Mouse (Mus musculus): Measurements from ENCODE around the gene Dhrs1. TPM values are rescaled to one million over a fixed set of nuclear protein-coding genes. Genes with fewer than 3 reads are reported as not detected.

Gene Dhrs1
- polyA plus RNA-seq, 1 experiment: 63.7 TPM

GRCm38 (mm10) chr14:55721076-55721475, 24.4 kb downstream of the Dhrs1 start:
- Histone ChIP-seq H3K4me3 (ENCODE audit: insufficient read depth, poor library complexity, severe bottlenecking) (peak overlapping the region; percentile 43), H3K79me2 (ENCODE audit: control insufficient read depth, insufficient read depth) (no peaks in the 10 kb centered on the region), H3K79me3 (ENCODE audit: low read depth) (no peaks in the 10 kb centered on the region), H3K36me3 (ENCODE audit: control insufficient read depth, insufficient read depth) (peaks cover 8% of the 10 kb centered on the region), H3K27me3 (ENCODE audit: control insufficient read depth, insufficient read depth, insufficient read length) (no peaks in the 10 kb centered on the region), H3ac (ENCODE audit: control insufficient read depth, insufficient read length, low read depth) (no peak overlapping the region)
- TF ChIP-seq CEBPB (IDR thresholded peaks at IDR 0.05; ENCODE audit: low read depth) (peak; percentile 54), CTCF (IDR thresholded peaks at IDR 0.05; ENCODE audit: control insufficient read depth, insufficient read depth, insufficient read length) (no peak), MYOG (IDR thresholded peaks at IDR 0.05; ENCODE audit: control insufficient read depth, extremely low read depth, insufficient read length) (no peak), FOSL1 (IDR thresholded peaks at IDR 0.05; ENCODE audit: insufficient read depth, low read length, poor library complexity, severe bottlenecking) (no peak)

GRCm38 (mm10) chr14:55720666-55721065, 24.8 kb downstream of the Dhrs1 start:
- no peak for TF ChIP-seq MYOG (IDR thresholded peaks at IDR 0.05; ENCODE audit: control insufficient read depth, extremely low read depth, insufficient read length)
- TF ChIP-seq USF1 (IDR thresholded peaks at IDR 0.05; ENCODE audit: low read depth): no peak
- TF ChIP-seq MYOD1 (IDR thresholded peaks at IDR 0.05; ENCODE audit: control insufficient read depth, insufficient read length, low read depth): no peak
- TF ChIP-seq CEBPB (IDR thresholded peaks at IDR 0.05; ENCODE audit: low read depth): no peak
- no peak for TF ChIP-seq FOSL1 (IDR thresholded peaks at IDR 0.05; ENCODE audit: insufficient read depth, low read length, poor library complexity, severe bottlenecking)
- TF ChIP-seq MAX (IDR thresholded peaks at IDR 0.05): no peak
- TF ChIP-seq CTCF (IDR thresholded peaks at IDR 0.05; ENCODE audit: control insufficient read depth, insufficient read depth, insufficient read length): no peak
- Histone ChIP-seq H3K27me3 (ENCODE audit: control insufficient read depth, insufficient read depth, insufficient read length) (no peaks in the 10 kb centered on the region), H3K79me3 (ENCODE audit: low read depth) (no peaks in the 10 kb centered on the region), H3K79me2 (ENCODE audit: control insufficient read depth, insufficient read depth) (no peaks in the 10 kb centered on the region), H3K4me3 (ENCODE audit: insufficient read depth, poor library complexity, severe bottlenecking) (no peak overlapping the region), H3K36me3 (ENCODE audit: control insufficient read depth, insufficient read depth) (peaks cover 8% of the 10 kb centered on the region), H3ac (ENCODE audit: control insufficient read depth, insufficient read length, low read depth) (no peak overlapping the region)

GRCm38 (mm10) chr14:55719737-55720136, 25.8 kb downstream of the Dhrs1 start:
- Histone ChIP-seq H3K36me3 (ENCODE audit: control insufficient read depth, insufficient read depth) (peaks cover 8% of the 10 kb centered on the region), H3K4me3 (ENCODE audit: insufficient read depth, poor library complexity, severe bottlenecking) (no peak overlapping the region), H3K79me3 (ENCODE audit: low read depth) (no peaks in the 10 kb centered on the region)

GRCm38 (mm10) chr14:55716884-55717283, 28.6 kb downstream of the Dhrs1 start:
- peaks cover 8% of the 10 kb centered on the region for H3K36me3 ChIP-seq (ENCODE audit: control insufficient read depth, insufficient read depth)
- H3K79me3 ChIP-seq (ENCODE audit: low read depth): no peaks in the 10 kb centered on the region
- H3K79me2 ChIP-seq (ENCODE audit: control insufficient read depth, insufficient read depth): no peaks in the 10 kb centered on the region
- TF ChIP-seq MYOG (IDR thresholded peaks at IDR 0.05; ENCODE audit: control insufficient read depth, extremely low read depth, insufficient read length) (no peak), USF1 (IDR thresholded peaks at IDR 0.05; ENCODE audit: low read depth) (no peak), CEBPB (IDR thresholded peaks at IDR 0.05; ENCODE audit: low read depth) (no peak), MYOD1 (IDR thresholded peaks at IDR 0.05; ENCODE audit: control insufficient read depth, insufficient read length, low read depth) (no peak), FOSL1 (IDR thresholded peaks at IDR 0.05; ENCODE audit: insufficient read depth, low read length, poor library complexity, severe bottlenecking) (no peak), CTCF (IDR thresholded peaks at IDR 0.05; ENCODE audit: control insufficient read depth, insufficient read depth, insufficient read length) (no peak), MAX (IDR thresholded peaks at IDR 0.05) (no peak)
- no peaks in the 10 kb centered on the region for H3K27me3 ChIP-seq (ENCODE audit: control insufficient read depth, insufficient read depth, insufficient read length)
- no peak overlapping the region for H3ac ChIP-seq (ENCODE audit: control insufficient read depth, insufficient read length, low read depth)
- no peak overlapping the region for H3K4me3 ChIP-seq (ENCODE audit: insufficient read depth, poor library complexity, severe bottlenecking)

More at GRCm38 (mm10) chr14:55719737-55720136, 25.8 kb downstream of the Dhrs1 start:
- no peaks in the 10 kb centered on the region for H3K79me2 ChIP-seq (ENCODE audit: control insufficient read depth, insufficient read depth)
- TF ChIP-seq MYOG (IDR thresholded peaks at IDR 0.05; ENCODE audit: control insufficient read depth, extremely low read depth, insufficient read length): no peak
- no peak for TF ChIP-seq USF1 (IDR thresholded peaks at IDR 0.05; ENCODE audit: low read depth)
- no peak for TF ChIP-seq CEBPB (IDR thresholded peaks at IDR 0.05; ENCODE audit: low read depth)
- TF ChIP-seq CTCF (IDR thresholded peaks at IDR 0.05; ENCODE audit: control insufficient read depth, insufficient read depth, insufficient read length): no peak
- TF ChIP-seq FOSL1 (IDR thresholded peaks at IDR 0.05; ENCODE audit: insufficient read depth, low read length, poor library complexity, severe bottlenecking): no peak
- no peak for TF ChIP-seq MAX (IDR thresholded peaks at IDR 0.05)
- no peak for TF ChIP-seq MYOD1 (IDR thresholded peaks at IDR 0.05; ENCODE audit: control insufficient read depth, insufficient read length, low read depth)
- no peak overlapping the region for H3ac ChIP-seq (ENCODE audit: control insufficient read depth, insufficient read length, low read depth)
- no peaks in the 10 kb centered on the region for H3K27me3 ChIP-seq (ENCODE audit: control insufficient read depth, insufficient read depth, insufficient read length)

- Histone ChIP-seq H3K36me3 (ENCODE audit: control insufficient read depth, insufficient read depth) (peaks cover 8% of the 10 kb centered on the region), H3K27me3 (ENCODE audit: control insufficient read depth, insufficient read depth, insufficient read length) (no peaks in the 10 kb centered on the region), H3K79me3 (ENCODE audit: low read depth) (no peaks in the 10 kb centered on the region), H3ac (ENCODE audit: control insufficient read depth, insufficient read length, low read depth) (no peak overlapping the region), H3K4me3 (ENCODE audit: insufficient read depth, poor library complexity, severe bottlenecking) (no peak overlapping the region), H3K79me2 (ENCODE audit: control insufficient read depth, insufficient read depth) (no peaks in the 10 kb centered on the region)
- no peak for TF ChIP-seq MYOG (IDR thresholded peaks at IDR 0.05; ENCODE audit: control insufficient read depth, extremely low read depth, insufficient read length)
Observed at GRCm38 (mm10) chr14:55716271-55716670, 29.2 kb downstream of the Dhrs1 start.

- H3K27me3 ChIP-seq (ENCODE audit: control insufficient read depth, insufficient read depth, insufficient read length): no peaks in the 10 kb centered on the region
- no peak overlapping the region for H3ac ChIP-seq (ENCODE audit: control insufficient read depth, insufficient read length, low read depth)
- H3K79me3 ChIP-seq (ENCODE audit: low read depth): no peaks in the 10 kb centered on the region
- no peaks in the 10 kb centered on the region for H3K79me2 ChIP-seq (ENCODE audit: control insufficient read depth, insufficient read depth)
- TF ChIP-seq MAX (IDR thresholded peaks at IDR 0.05) (peak; percentile 54), CEBPB (IDR thresholded peaks at IDR 0.05; ENCODE audit: low read depth) (no peak), MYOG (IDR thresholded peaks at IDR 0.05; ENCODE audit: control insufficient read depth, extremely low read depth, insufficient read length) (no peak), USF1 (IDR thresholded peaks at IDR 0.05; ENCODE audit: low read depth) (peak; percentile 56), CTCF (IDR thresholded peaks at IDR 0.05; ENCODE audit: control insufficient read depth, insufficient read depth, insufficient read length) (no peak), MYOD1 (IDR thresholded peaks at IDR 0.05; ENCODE audit: control insufficient read depth, insufficient read length, low read depth) (no peak), FOSL1 (IDR thresholded peaks at IDR 0.05; ENCODE audit: insufficient read depth, low read length, poor library complexity, severe bottlenecking) (peak; percentile 9)
- H3K4me3 ChIP-seq (ENCODE audit: insufficient read depth, poor library complexity, severe bottlenecking): no peak overlapping the region
- peaks cover 8% of the 10 kb centered on the region for H3K36me3 ChIP-seq (ENCODE audit: control insufficient read depth, insufficient read depth)
Observed at GRCm38 (mm10) chr14:55714893-55715292, 30.6 kb downstream of the Dhrs1 start.
